Mouse (Mus musculus) Patski (cell line): Measurements from ENCODE around the gene Pitpnm3. TPM values are rescaled to one million over a fixed set of nuclear protein-coding genes. Genes with fewer than 3 reads are reported as not detected.

ENCODE experiments used
- ATAC-seq: fragments of 100-300 bp; one replicate; pipeline ENCODE4 v1.8.0; 2021
- CTCF ChIA-PET: fragments of 350-600 bp; sonication (Branson Sonifier 250); formaldehyde crosslinking; loops from one replicate; lab custom pipeline; 2022; ENCODE audit warnings: inconsistent platforms; lab: Charles Lee
- POLR2A ChIA-PET: fragments of 350-600 bp; sonication (Branson Sonifier 250); formaldehyde crosslinking; loops from one replicate; lab custom pipeline; 2022; ENCODE audit warnings: antibody characterized with exemption, inconsistent platforms; lab: Charles Lee
- DNase-seq: peaks from one replicate; pipeline ENCODE4 v3.0.0-alpha.2; 2011; ENCODE audit warnings: low read depth, low spot score
- H3K27me3 ChIP-seq: fragments of 371-371 bp; one replicate; pipeline ENCODE4 v1.5.1; 2021
- CTCF ChIP-seq: fragments of 100-300 bp; IDR thresholded peaks from one replicate; pipeline ENCODE4 v1.5.1; 2021
- in situ Hi-C: fragments of 300-500 bp; cut with MboI; formaldehyde crosslinking; loops from 3 replicates; pipeline ENCODE4 v1.11.1; 2018; ENCODE audit warnings: low pct_unique_long_range_greater_than_20kb, mixed read lengths
- polyA plus RNA-seq: library from polyadenylated mRNA; unstranded; gene quantifications from one replicate; pipeline ENCODE4 v1.2.3, GENCODE M21; 2021

Gene Pitpnm3
- polyA plus RNA-seq, 1 experiment from 2014 or later, result 5.0 TPM

DNA sequence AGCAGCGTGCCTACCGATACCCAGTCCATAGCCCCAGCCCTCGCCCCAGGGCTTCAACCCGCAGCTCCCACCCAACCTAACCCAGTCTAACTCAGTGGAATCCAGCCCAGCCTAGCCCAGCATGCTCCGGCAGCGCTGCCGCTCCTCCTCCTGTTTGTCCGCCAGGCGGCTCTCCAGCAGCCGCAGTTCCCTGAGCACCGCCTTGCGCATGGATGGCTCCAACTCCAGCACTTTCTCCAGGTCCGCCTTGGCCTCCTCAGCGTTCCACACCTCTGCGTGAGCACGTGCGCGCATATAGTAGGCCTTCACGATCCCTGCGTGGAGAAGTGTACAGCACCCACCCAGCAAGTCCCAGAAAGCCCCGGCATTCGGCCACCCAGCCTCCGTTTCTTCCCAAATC, 106.4 kb downstream of the Pitpnm3 start:
- ChIA-PET POLR2A (no interaction called here), CTCF (interaction anchor here (7.7 kb wide), 1 partner anchor 11 kb away, joined by 59 read pairs; the partner anchor contains the start of genes Aipl1 and Pimreg)
- TF ChIP-seq CTCF, result no peak

DNA sequence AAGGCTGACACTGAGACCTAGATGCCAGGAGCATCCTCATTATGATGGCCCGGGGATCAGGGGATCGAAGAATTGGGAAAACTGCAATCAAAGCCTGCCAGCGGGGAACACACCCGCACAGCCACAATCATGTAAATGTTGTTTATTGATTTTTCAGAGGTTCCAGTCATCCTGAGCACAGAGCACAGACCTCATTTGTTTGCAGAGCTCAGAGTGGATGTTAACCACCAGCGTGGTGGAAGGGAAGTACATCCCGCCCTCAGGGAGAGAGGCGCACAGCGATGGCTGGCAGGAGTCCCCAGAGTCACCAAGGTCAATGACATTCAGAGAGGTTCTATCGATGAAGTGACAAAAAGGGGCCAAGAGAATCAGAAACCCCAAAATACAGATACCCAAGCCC, 107.7 kb downstream of the Pitpnm3 start:
- TF ChIP-seq CTCF, result no peak
- POLR2A ChIA-PET, result no interaction called here
- in situ Hi-C loops, result loop anchor here (10.0 to 25.0 kb wide), 2 partner anchors 173 to 1016 kb away; partner anchors contain the start of genes Derl2, Dhx33 and Mis12
- H3K27me3 ChIP-seq, result peaks cover 3% of the 10 kb centered on the region
- ATAC-seq (no peak), DNase-seq (no peak)
- CTCF ChIA-PET, result interaction anchor here (7.7 kb wide), 1 partner anchor 12 kb away, joined by 59 read pairs; the partner anchor contains the start of genes Aipl1 and Pimreg

More for the DNA sequence above, 106.4 kb downstream of the Pitpnm3 start:
- ATAC-seq, result no peak
- in situ Hi-C loops, result loop anchor here (10.0 to 25.0 kb wide), 2 partner anchors 174 to 1017 kb away; partner anchors contain the start of genes Derl2, Dhx33 and Mis12
- peaks cover 3% of the 10 kb centered on the region for H3K27me3 ChIP-seq
- DNase-seq, result no peak

DNA sequence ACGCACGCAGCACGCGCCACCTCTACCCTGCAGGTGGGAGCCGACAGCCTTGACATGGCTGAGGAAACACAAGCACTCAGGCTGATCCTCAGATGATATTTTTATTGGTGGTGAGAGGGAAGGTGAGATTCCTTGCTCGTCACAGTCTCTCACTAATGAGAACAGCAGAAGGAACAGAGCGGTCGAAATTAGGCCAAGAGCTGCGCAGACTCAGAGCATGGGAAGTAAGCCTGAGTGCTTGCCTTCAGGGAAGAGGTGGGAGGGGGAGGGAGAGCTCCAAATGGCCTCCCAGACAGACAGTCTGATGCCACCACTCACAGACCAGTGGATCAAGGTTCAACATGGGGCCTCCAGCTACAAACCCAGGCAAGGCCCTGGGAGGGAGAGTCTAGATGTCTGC, 109.1 kb downstream of the Pitpnm3 start:
- in situ Hi-C loops, result loop anchor here (10.0 to 25.0 kb wide), 2 partner anchors 172 to 1014 kb away; partner anchors contain the start of genes Derl2, Dhx33 and Mis12
- H3K27me3 ChIP-seq, result peaks cover 3% of the 10 kb centered on the region
- ATAC-seq, result no peak
- CTCF ChIA-PET, result interaction anchor here (0.7 to 7.7 kb wide), 2 partner anchors 8 to 13 kb away, joined by 3 to 59 read pairs; partner anchors contain the start of genes Aipl1 and Pimreg
- POLR2A ChIA-PET, result no interaction called here
- no peak for TF ChIP-seq CTCF
- no peak for DNase-seq

DNA sequence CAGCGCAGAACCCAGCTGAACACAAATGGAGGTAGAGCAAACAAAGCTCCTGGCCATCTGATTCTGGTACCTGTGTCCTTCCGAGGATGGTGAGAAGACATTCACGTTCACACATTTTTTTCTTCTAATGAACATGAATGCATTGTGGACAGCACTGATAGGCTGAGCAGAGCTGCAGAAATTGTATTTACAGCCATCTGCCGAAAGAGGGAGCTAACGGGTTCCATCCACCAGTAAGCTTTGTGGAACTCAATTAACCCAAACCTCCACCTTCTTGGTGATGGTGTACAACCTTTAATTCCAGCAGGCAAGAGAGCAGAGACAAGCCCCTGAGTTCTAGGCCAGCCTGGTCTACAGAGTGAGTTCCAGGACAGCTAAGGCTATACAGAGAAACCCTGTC, 109.7 kb downstream of the Pitpnm3 start:
- no peak for TF ChIP-seq CTCF
- ChIA-PET POLR2A (no interaction called here), CTCF (interaction anchor here (0.7 to 7.7 kb wide), 7 partner anchors 9 to 350 kb away, joined by 3 to 59 read pairs (median 4); partner anchors contain the start of genes Aipl1 and Pimreg)
- in situ Hi-C loops, result loop anchor here (10.0 to 25.0 kb wide), 2 partner anchors 171 to 1014 kb away; partner anchors contain the start of genes Derl2, Dhx33 and Mis12
- ATAC-seq (peak; percentile 36), DNase-seq (no peak)
- peaks cover 3% of the 10 kb centered on the region for H3K27me3 ChIP-seq

DNA sequence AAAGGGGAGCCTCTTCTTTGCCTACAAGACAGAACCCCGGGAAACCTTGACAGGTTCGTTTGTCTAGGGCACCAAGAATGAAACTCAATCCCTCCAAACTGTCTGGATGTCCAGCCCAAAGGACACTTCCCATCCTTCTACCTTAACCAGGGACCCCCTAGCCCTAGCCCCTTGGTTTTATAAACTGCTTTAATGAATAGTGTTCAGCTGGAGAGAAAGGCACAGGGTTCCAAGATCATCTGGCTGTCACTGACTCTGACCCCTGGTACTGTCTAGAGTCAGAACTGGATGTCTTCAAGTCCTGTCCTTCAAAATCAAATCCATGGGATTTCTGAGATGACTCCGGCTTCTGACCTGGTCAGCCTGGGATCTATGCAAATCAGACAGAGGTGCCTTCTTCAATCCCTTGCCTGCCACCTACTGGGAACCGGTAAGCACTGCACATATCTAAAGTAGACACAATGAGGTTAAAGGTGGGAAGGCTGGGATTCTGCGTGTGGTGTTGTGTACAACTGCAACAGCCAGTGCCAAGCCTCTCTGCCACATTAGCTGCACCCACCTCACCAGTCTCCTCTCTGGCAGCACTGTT, 111.3 kb downstream of the Pitpnm3 start:
- ChIA-PET POLR2A (no interaction called here), CTCF (interaction anchor here (0.6 to 7.7 kb wide), 13 partner anchors 8 to 1007 kb away, joined by 3 to 59 read pairs (median 4); partner anchors contain the start of genes Aipl1 and Pimreg)
- in situ Hi-C loops, result loop anchor here (5.0 to 10.0 kb wide), 3 partner anchors 169 to 677 kb away; no protein-coding TSS in a partner anchor
- peak; percentile 82 for TF ChIP-seq CTCF
- ATAC-seq (peak; percentile 75), DNase-seq (no peak)
- H3K27me3 ChIP-seq, result peaks cover 9% of the 10 kb centered on the region

DNA sequence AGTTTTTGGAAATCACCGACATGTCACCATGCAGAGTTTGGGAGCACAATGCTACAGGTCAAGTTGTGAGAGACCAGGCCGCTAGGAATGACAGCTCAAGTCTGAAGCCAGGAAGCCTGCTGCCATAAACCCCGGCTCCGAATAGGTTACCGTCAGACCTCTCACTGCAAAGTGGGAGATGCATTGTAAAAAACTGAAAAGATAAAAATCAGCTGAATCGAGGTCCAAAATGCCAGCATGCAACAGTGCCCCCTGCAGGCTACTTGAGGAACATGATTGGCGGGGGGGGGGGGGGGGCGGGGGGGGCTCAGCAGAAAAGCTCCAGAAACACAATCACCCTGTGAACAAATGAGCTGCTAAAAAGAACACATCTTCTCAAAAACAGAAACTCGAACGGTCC, 112.0 kb downstream of the Pitpnm3 start:
- in situ Hi-C loops, result loop anchor here (5.0 to 10.0 kb wide), 3 partner anchors 169 to 676 kb away; no protein-coding TSS in a partner anchor
- ChIA-PET CTCF (interaction anchor here (0.6 to 7.7 kb wide), 9 partner anchors 9 to 43 kb away, joined by 3 to 59 read pairs (median 4); partner anchors contain the start of genes Aipl1 and Pimreg), POLR2A (no interaction called here)
- DNase-seq (no peak), ATAC-seq (no peak)
- H3K27me3 ChIP-seq, result peaks cover 9% of the 10 kb centered on the region
- TF ChIP-seq CTCF, result no peak

DNA sequence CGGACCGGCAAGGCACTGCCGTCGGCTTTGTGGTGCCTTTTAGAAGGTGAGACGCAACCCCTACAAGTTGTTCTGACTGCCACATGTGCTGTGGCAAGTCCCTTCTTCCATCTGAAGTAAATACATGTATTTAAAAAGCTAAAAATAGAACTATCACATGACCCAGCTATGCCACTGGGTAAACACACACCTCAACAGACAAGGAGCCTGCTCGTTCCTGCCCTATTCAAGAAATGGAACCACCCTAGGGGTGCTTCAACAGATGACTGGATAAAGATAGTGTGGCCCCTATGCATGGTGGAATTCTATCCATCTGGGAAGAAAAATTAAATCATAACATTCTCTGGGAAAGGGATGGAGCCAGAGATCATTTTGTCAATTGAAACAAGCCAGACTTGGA, 112.8 kb downstream of the Pitpnm3 start:
- in situ Hi-C loops, result loop anchor here (5.0 to 10.0 kb wide), 3 partner anchors 168 to 676 kb away; no protein-coding TSS in a partner anchor
- TF ChIP-seq CTCF, result no peak
- ChIA-PET POLR2A (no interaction called here), CTCF (interaction anchor here (1.0 to 7.7 kb wide), 3 partner anchors 11 to 17 kb away, joined by 3 to 59 read pairs (median 17); partner anchors contain the start of genes Aipl1 and Pimreg)
- ATAC-seq (no peak), DNase-seq (no peak)
- H3K27me3 ChIP-seq, result peaks cover 13% of the 10 kb centered on the region

DNA sequence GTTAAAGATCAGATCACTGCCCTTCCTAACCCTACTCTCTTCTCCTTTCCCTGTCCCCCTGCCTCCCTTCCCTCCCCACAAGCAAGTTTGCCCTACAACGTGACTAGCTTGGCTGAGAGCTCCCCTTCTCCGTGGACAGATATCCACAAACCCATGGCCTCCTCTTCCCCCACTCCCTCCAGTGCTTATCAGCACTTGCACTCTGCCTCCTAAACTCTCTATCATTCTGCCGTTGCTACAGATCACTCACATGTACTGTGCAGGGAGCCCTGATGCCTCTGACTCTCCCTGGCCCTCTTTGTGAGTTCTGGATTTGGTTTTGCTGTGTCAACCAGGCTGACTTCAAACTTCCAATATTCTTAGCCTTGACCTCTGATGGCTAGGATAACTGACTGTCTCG, 114.6 kb downstream of the Pitpnm3 start:
- no peak for DNase-seq
- H3K27me3 ChIP-seq, result peaks cover 13% of the 10 kb centered on the region
- ChIA-PET CTCF (no interaction called here), POLR2A (no interaction called here)
- TF ChIP-seq CTCF, result no peak
- ATAC-seq, result no peak
- in situ Hi-C loops, result loop anchor here (5.0 to 10.0 kb wide), 3 partner anchors 166 to 674 kb away; no protein-coding TSS in a partner anchor

DNA sequence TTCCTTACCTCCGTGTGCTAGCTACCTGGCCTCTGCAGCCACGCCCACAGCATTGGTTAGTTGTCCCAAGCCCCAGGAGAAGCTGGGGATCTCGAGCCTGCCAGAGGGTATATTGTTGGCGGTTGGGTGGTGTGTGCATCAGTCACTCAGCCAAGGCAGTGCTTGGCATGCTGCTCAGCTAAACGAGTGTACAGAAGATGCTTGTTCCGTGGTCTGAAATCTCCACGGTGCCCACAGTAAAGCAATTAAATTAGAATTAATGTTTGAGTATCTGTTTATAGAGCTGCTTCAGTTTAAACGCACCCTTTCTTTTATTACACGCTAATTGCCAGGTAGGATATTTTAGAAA, 118.4 kb downstream of the Pitpnm3 start:
- no peak for TF ChIP-seq CTCF
- ChIA-PET POLR2A (no interaction called here), CTCF (no interaction called here)
- ATAC-seq, result no peak
- in situ Hi-C loops, result no loop called here
- H3K27me3 ChIP-seq, result peaks cover 13% of the 10 kb centered on the region
- DNase-seq, result no peak

DNA sequence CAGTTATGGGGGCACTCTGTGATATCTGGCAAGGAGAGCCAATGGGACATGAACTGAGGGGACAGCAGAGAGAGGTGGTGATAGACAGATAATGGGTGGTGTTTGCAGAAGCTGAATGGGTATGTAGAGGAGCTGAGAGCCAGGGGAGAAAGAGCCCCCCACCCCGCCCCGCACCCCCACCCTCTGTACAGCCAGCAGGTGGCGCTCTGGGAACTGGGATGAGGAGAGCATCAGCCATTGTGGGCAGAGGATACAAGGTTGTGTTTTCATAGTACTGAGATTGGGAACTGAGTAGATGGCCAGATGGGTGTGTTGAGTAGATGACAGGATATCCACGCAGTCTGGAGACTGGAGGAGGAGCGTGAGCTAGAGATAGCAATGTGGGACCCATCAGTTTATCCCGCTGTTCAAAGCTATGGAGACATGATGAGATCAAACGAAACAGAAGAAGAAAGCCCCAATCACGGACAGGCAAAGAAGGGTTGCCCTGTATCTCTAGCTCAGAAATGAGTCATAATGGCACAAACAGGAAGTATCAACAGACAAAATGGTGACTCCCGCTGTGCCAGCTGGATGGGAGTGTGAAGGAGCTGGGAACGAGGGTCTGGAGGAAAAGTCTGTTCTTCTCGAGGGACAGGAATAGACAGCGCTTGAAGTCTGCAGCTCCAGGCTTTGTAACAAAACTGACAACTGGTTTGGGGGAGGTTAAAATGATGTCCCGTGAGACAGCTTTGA, 118.9 kb downstream of the Pitpnm3 start:
- DNase-seq (no peak), ATAC-seq (no peak)
- POLR2A ChIA-PET, result no interaction called here
- no peak for TF ChIP-seq CTCF
- CTCF ChIA-PET, result no interaction called here
- in situ Hi-C loops, result no loop called here
- peaks cover 15% of the 10 kb centered on the region for H3K27me3 ChIP-seq
